Mouse (Mus musculus): ENCODE data around the gene Cspg5.

DNA sequence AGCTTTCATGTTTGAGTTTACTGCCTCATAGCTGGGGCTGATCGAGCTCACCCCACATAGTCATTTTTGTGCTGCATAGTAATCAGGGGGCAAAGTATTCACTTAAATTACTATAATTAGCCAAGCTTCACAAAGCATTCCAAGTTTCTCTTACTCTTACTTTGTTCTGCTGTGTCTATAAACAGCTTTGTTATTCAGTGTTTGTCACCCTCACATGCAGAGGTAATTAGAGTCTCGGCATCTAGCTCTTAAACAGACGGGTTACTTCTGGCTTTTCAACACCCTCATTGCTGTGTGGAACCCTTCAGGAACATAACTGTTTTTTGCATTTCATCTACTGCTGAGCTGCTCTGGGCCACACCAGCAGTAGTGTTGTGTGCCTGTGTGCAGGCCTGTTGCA is 34.6 kb upstream of the Cspg5 start:
- TF ChIP-seq CTCF (IDR thresholded peaks at IDR 0.05; ENCODE audit: borderline replicate concordance, extremely low read depth, insufficient read depth, insufficient read length) (no peak), POLR2A (IDR thresholded peaks at IDR 0.05; ENCODE audit: borderline replicate concordance, extremely low read depth, insufficient read depth, insufficient read length, poor library complexity, severe bottlenecking) (no peak)

Measured in brain, embryonic 14.5 days (tissue).